Mouse (Mus musculus) testis, postnatal 10 days (tissue): ENCODE measurements around the gene Tmem184c.

Source experiments
- DNase-seq: peaks from one replicate; pipeline ENCODE4 v3.0.0; 2021; ENCODE audit warnings: low spot score

Tmem184c gene

DNA sequence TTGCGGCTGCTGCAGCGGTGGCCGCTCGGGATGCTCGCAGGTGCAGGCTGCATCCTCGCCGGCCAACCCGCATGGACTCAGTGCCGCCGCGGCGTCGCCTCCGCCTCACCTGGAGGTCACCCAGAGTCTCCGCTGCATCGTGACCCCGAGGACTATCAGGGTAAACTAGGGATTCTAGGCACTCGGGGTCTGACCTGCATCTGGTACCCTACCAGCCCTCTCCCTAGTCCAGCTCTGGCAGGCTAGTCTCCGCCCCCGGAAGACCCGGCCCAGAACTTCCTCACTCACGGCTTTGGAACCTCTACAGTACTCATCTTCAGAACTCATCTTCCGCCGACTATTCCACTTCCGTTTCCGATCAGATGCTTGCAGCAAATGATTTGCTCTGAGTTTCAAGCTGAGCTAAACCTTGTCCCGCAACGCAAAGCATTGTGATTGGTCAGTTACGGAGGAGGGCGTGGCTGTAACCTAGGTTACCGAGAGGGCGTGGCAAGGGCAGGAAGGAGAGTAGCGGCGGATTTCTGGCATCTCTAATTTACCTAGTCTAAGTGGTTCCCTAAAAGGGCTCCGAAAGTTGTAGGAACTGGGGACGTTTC lies at the start of gene Tmem184c:
Gene Tmem184c, minus strand, starts transcription at position 325 of the 596 bp plus-strand sequence.
- peak; percentile 99 for DNase-seq

DNA sequence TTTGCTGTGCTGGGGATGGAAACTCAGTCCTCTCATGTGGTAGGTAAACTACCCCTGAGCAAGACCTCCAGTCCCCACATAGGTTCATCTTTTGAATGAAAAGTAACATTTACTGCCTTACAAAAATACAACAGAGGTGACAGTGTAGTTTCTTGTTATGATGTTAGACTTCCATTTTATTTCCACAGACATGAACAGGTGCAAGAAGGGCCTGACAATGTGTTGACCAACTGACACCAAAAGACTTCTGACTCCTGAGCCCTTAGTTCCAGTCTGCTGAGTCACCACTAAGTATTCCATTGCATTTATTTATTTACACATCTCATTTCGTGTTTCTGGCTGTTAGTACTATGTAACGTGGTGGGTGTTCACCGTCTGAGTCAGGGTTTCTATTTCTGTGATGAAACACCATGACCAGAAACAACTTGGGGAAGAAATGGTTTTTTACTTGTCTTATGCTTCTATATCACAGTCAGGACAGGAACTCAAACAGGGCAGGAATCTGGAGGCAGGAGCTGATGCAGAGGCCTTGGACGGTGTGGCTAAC lies 49.1 kb upstream of the Tmem184c start:
- DNase-seq, result no peak

DNA sequence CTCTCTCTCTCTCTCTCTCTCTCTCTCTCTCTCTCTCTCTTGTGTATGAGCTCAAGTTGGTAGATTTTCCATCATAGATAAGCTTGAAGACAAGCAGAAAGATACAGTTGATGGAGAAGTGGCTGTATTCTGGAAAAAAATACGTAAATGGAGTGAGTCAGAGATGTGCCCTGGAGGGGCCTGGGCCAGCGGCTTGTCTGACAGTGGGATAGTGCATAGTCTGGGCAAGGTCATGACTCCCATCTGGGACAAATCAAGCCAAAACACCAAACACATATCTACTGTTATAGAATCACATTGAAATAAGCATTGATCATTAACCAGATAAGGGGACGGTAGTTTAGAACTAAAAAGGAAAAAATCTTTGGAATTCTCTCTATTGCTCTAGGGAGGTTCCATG lies 47.9 kb upstream of the Tmem184c start:
- no peak for DNase-seq

DNA sequence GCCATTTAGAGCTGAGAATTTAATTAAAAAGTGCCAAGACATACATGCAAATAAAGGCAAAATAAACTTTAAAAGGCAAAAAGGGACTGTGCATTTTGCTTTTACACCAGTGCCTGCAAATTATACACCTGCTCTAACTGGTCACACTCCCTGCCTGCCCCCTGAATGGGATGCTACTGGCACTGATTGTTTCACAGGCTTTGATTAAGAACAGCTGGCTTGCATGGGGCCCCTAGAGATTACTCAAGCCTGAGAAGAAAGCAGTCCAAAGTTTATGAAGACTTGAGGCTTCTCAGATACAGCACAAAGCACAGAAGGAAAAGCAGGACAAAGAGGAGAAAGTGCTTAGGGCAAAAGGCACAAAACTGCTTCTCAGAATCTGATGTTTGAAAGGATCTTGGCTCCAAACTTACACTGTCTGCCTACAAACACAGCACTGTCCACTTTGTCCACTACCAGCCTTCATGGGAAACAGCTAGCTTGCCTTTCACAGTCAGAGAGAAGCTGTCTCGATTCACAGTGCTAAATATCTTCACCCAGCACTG lies 40.2 kb upstream of the Tmem184c start:
- DNase-seq, result no peak

DNA sequence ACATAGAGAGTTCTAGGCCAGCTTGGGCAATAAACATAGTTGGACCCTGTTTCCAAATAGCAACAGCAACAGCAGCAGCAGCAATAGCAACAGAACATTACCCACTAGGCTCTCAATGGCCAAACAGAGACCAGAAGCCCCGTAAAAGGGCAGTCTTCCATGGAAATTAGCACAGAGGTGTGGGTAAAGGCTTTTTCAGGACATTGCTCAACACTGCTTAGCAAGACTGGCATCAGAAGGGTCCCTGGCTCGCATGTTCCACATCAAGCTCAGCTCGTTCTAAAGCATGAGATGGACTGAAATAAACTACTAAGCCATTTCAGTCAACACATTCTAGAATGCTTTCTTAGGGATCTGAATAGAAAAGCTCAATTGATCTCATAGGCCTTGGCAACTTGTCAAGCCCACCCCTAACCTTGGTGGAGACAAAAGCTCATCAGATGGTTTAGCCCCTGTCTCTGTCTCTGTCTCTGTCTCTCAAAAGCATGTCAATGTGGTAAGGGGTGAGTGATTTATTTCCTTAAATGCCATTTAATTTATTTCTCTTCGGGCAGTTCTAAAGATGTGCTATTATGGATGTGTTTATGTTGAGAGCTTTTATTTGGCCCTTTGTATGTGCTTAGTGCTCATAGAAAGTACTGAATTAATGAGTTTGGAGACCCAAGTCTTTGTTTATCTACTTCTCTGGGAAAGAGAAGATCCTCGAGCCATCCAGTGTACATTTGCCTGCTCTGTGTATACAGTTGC lies 29.8 kb upstream of the Tmem184c start:
- no peak for DNase-seq

DNA sequence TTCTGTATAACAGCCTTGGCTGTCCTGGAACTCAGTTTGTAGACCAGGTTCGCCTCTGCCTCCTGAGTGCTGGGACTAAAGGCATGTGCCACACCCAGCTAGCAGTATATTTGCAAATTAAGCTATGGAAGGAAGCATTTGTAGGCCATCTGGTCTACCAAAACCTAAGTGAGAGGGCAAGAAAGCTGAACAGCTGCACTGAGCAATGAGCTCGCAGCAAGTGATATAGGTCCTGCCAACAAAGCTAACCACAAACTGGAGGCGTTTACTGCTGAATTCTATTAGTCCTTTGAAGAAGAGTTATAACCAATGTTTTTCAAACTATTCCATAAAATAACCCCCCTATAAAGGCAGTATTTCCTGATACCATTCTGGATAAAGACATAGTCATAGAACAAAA lies 27.1 kb upstream of the Tmem184c start:
- DNase-seq, result no peak

DNA sequence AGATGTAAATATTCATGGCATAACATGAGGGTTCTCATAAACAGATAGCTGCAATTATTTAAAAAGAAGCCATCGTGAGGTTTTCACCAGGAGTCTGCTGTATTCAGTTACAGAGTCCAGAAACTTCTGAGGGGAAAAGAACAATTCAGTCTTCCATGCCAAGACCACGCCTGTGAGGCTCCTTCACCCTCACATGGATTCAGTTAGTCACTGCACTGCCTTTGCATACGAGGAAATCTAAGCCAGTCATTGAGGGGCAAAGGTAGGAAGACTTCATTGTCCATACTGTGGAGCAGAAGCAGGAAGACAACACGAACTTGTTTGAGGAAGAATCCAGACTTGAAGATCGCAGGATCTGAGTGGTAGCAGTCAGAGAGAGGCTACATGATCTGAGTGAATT lies 23.5 kb upstream of the Tmem184c start:
- DNase-seq, result no peak

DNA sequence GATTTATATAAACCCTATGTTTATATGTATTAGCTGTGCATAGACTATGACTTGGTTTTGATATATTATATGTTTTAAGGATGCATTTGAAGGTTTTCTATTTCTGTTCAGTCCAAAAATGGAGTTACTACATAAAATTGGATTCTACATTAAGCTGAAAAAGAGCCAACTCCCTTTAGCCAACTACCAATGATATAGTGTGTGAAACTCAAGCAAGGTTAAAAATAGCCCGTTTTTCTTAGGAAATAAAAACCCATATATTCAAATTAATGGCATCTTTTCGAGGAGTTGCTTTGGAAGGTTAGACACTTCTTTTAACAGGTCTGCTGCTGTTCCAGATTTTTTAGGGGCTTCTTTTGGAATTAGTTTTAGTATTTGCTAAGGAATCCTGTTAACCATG lies 22.7 kb upstream of the Tmem184c start:
- DNase-seq, result no peak

DNA sequence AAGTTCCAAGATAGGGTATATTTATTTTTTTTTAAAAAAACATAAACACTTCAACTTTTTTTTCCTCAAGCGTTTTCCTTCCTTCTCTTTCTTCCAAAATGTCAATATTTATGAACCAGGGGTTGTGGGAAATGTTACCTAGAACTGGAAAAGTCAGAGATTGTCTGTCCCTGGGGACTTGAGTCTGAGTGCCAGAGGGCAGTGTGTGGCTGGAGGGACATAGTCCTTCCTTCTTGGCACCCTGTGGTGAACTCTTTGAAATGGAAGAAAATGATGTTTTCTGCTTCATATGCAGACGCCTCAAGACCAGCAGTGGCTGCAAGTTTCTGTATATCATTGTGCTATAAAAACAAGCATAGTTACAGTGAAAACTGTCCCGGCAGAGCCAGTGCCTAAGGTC lies 20.2 kb upstream of the Tmem184c start:
- no peak for DNase-seq

DNA sequence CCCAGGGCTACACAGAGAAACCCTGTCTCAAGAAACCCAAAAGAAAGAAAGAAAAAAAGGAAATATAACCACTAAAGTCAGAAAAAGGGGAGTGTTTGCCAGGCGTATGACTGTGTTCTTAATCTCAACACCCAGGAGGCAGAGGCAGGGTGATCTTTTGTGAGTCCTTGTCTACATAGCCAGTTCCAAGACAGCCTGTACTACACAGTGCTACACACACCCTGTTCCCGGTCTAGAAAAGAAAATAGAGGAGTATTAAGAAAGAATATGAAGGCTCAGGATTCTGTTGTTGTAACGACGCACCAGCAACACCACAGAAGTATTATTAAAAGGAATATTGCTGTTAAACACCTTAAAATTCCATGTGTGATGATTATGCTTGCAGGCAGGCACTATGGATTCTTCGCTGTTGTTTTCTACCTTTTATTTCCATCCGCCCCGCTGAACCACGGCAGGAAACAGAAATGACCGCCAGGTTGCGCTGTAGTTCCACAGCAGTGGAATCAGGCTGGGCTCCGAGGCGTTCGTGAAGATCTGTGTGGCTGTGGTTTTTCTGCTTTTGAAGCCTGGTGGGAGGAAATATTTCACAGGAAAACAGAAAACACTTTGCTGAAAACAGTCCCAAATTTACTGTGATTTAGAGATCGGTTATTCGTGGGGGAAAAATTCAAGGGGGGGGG lies 19.5 kb upstream of the Tmem184c start:
- DNase-seq, result peak; percentile 93

DNA sequence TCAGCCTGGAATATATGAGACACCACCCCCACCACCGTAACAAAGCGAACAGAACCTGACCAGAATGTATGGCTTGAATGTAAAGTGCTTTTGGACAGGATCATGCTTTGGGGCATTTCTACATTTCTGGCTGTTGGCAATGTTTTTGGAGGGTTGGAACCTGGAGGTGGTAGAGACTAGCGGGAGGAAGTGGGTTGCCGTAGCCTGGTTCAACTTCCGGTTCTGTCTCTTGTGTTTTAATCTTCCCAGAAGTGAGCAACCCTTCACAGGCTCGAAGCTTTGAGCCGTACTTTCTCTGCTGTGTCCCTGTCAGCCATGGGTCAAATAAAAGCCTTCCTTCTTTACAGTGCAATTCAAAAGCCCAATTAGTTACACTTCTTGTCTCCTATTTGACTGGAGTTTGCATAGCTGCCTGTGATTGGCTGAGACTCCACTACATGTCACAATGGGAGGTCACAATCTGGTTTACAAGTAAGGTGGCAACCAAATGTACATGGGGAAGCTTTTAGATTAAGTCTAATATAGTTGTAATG lies 13.2 kb upstream of the Tmem184c start:
- DNase-seq, result no peak

DNA sequence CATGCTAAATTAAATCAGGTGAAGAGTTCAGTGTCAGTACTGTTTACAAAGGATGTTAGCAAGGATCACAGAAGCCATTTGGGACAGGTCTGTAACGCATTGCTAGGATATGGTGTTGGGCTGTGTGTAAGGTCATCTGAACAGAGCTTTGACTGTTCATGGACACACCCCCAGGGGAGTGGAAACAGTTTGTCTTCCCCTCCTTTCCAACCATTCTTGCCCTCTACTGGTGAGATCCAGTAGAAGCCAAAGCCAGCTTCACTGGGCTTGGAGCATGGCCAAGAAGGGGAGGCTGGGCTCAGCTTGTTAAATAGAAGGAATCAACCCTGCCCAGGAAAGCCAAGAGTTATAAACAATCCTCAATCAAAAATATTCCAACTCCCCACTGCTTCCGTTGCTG lies 7.4 kb upstream of the Tmem184c start:
- peak; percentile 76 for DNase-seq

DNA sequence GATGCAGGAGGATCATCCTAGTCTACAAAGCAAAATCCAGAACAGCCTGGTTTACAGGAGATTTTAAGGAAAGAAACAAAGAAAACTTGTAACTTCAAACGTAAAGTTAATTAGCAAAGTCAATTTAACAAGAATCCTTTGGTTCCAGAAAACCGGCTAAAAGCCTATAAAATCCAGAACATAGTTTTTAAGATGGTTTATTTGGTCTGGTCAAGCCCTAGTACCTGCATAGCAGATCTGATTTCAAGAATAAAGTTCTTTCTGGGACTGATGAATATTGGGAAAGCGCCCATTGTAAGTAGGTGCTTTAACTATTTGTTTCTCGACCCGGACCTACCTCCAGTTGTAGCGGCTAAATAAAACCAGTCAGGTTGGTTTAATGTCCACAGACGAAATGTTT lies 877 bp downstream of the Tmem184c start:
- no peak for DNase-seq

DNA sequence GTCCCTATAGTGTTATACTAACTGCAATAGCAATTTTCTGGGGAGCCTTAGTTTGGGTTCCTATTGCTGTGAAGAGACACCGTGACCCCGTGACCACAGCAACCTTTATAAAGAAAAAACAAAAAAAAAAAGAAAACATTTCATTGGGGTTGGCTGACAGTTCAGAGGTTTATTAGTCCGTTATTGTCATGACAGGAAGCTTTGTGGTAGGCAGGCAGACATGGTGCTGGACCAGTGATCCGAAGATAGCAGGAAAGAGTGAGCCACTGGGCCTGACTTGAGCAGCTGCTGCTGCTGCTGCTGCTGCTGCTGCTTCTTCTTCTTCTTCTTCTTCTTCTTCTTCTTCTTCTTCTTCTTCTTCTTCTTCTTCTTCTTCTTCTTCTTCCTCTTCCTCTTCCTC lies 26.3 kb downstream of the Tmem184c start:
- DNase-seq, result no peak

DNA sequence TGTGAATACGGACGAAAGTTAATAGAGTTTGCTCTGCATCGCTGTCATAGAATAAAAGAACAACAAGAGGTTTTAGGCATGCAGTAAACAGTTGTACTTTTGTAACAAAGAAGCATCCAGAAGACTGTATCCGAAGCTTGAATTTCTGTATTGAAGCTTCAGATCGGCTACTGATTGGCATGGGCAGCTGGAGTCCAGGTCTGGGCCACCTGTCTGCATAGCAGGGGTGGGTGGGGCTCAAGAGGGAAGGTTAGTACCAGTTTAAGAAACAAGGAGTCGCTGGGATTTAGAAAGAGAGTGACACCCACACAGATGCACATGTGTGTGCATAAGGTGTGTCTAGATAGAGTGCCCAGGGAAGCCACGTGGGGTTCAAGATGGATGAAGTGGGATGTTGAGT lies 32.8 kb downstream of the Tmem184c start:
- DNase-seq, result no peak

DNA sequence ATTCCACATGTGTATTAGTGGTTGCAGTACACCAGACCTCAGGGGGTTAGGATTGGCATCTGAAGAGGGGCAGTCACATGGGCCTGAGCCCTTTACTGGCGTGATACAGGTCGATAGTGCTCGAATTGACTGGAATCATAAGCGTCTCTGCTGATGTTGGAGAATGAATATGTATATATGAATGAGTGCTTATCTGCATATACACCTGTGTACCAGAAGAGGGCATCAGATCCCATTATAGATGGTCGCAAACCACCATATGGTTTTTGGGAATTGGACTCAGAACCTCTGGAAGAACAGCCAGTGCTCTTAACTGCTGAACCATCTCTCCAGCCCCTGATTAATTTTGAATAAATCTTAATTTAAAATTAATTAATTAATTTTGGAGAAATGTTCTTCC lies 36.3 kb downstream of the Tmem184c start:
- no peak for DNase-seq

DNA sequence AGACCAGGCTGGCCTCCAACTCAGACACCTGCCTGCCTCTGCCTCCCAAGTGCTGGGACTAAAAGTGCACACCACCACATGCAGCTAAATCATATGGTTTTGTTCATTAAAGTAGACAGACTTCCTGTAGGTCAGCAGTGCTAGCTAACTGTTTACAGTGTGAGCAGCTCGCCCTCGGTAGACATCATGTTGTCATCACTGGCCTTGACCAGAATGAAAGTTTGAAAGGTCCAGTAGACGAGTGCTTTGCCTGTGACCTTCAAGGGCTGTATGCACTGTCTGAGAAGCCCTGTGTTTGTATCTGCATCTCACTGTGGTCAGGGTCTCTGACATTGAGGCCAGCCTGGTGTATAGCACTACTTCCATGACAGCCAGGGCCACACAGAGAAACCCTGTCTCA lies 49.1 kb downstream of the Tmem184c start:
- DNase-seq, result no peak

DNA sequence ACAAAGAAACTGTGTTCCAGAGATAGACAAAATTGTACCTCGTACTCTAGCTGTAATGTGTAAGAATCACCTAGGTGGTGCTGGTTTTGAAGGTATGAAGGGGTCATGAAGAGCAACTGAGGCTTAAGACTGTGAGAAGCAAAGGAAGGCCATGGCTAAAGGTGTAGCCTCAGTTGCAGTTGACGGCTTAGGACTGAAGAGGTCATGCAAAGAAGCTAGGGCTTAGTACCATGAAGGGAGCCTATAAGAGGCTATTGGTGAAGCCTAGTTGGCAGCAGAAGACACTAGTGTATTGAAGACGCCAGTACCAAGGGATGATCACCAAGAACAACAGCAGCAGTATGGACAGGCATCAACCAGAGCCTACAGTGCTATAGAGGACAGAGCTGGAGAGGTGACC lies 58.0 kb downstream of the Tmem184c start:
- DNase-seq, result no peak

DNA sequence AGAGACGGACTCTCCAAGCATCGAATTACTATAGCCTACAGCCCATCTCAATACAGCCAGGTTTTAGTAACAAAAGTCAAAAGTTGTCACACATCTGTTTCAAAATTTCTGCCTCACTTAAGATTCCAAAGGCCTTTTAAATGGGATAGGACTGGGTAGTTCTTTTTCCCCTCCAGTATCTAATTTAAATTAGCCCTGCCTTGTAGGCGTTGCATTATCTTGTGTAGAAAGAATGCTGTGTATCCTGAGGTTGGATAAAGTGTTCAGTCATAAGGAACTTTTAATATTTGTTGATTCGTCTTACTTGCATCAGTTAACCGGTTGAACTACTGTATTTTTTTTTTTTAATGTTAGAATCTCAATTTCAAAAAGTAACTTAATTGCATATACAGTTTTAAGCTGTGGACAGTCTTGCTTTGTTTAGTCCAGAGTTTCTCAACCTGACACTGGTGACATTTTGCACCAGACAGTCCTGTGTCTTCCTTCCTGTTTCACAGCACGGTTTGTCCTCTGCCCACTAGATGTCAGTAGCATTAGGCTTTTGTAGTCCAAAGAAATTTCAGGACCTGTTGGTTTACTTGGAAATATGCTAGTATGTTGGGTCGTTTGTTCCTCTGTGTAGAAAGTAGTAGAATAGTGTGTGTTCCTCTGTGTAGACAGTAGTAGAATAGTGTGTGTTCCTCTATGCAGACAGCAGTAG lies 60.5 kb downstream of the Tmem184c start:
- DNase-seq, result no peak

DNA sequence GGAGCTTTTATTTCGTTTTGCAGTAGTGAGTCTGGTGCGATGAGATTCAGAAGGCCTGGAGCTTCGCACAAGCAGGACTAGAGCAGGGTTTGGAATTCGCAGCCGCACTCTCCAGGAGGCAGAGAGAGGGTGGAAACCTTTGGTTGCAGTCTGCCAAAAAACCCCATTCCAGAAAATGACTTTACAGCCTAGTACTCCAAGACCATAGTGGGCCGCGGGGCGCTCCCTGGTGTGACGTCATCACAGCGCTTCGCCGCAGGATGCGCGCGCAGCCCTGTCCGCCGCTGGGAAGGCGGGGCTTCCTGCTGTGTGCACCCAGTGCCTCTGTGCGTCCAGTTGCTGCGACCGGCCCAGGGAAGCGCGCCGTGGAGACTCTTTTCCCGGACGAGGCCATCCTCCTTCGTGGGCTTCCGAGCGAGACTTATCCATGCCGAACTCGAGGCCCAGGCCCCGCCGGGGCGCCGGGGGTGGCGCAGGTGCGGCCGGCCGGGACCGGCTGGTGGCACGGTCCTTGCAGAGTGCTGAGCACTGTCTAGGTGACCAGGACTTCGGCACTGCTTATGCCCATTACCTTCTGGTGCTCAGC lies 61.3 kb downstream of the Tmem184c start, which contains the start of gene Prmt9:
Gene Prmt9, plus strand, starts transcription at position 277 of the 586 bp plus-strand sequence.
- peak; percentile 98 for DNase-seq
